26 mouse cellular contexts compared by ENCODE assay signal in the genomic region with DNA sequence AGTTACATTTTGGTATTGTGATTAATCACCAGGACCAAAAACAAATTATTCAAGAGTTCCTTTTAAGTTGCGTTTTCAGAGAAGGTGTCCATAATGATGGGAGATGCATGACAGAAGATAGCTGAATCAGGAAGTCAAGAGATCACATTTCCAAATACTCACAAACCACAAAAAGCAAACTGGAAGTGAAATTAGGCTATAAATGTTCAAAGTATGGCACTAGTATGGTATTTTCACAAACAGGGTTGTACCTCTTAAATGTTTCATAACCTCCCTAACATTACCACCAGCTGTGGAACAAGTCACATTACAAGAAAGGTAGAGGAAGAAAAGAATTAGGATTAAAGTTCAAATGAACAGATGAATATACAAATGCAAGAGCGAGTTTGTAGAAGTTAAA.
"Had no signal": no experiment of that assay in that cellular context is flagged by ENCODE, and none has a peak within 500 bp of the region (broad histone marks: within the 10 kb centered on the region; RNA-seq: fewer than 3 reads in every experiment).

No protein-coding gene starts in this region.

- H3K9me3 ChIP-seq: heart, embryonic 10.5 days; heart, embryonic 12.5 days; hindbrain, embryonic 10.5 days; hindbrain, embryonic 12.5 days; intestine, embryonic 15.5 days; limb, embryonic 10.5 days; limb, embryonic 12.5 days; liver, embryonic 13.5 days had no signal

- H3K36me3 ChIP-seq: heart, embryonic 10.5 days; heart, embryonic 12.5 days; hindbrain, embryonic 10.5 days; hindbrain, embryonic 12.5 days; intestine, embryonic 15.5 days; limb, embryonic 10.5 days; limb, embryonic 12.5 days; liver, embryonic 13.5 days had no signal

- H3K4me3 ChIP-seq: gastrocnemius, adult 2 months; heart, embryonic 10.5 days; heart, embryonic 12.5 days; hindbrain, embryonic 10.5 days; hindbrain, embryonic 12.5 days; intestine, embryonic 15.5 days; limb, embryonic 10.5 days; limb, embryonic 12.5 days; liver, embryonic 13.5 days had no signal

- H3K9ac ChIP-seq: heart, embryonic 12.5 days; hindbrain, embryonic 12.5 days; hindbrain, embryonic 14.5 days; intestine, embryonic 15.5 days; limb, embryonic 12.5 days; liver, embryonic 13.5 days had no signal

- H3K4me1 ChIP-seq: heart, embryonic 10.5 days; heart, embryonic 12.5 days; hindbrain, embryonic 10.5 days; hindbrain, embryonic 12.5 days; intestine, embryonic 15.5 days; limb, embryonic 10.5 days; limb, embryonic 12.5 days; liver, embryonic 13.5 days had no signal

- ATAC-seq: hindbrain, embryonic 16.5 days; inflammation-experienced regulatory T-cells, adult 6 months; intestine, embryonic 15.5 days; intestine, postnatal 0 days had no signal

- H3K27ac ChIP-seq: gastrocnemius, adult 2 months; heart, embryonic 10.5 days; hindbrain, embryonic 10.5 days; hindbrain, embryonic 12.5 days; hindbrain, embryonic 14.5 days; intestine, embryonic 15.5 days; limb, embryonic 10.5 days; limb, embryonic 12.5 days; liver, embryonic 13.5 days had no signal

- H3K27me3 ChIP-seq: heart, embryonic 12.5 days; hindbrain, embryonic 12.5 days; intestine, embryonic 15.5 days; limb, embryonic 12.5 days; liver, embryonic 13.5 days had no signal

- DNase-seq: gastrocnemius, adult 2 months; gastrocnemius, postnatal 10 days; gastrocnemius, postnatal 25 days; heart, adult 11 months; heart, postnatal 10 days; heart, postnatal 4 days; kidney, adult 18-20 months; kidney, adult 8-10 months; kidney, postnatal 10 days; kidney, postnatal 25 days; kidney, postnatal 4 days; layer of hippocampus, adult 9-11 months; layer of hippocampus, postnatal 36 days; liver; liver, embryonic 13.5 days had no signal
